Mouse (Mus musculus): Measurements from ENCODE around the gene Gdpd2. TPM values are rescaled to one million over a fixed set of nuclear protein-coding genes. Genes with fewer than 3 reads are reported as not detected.

The Gdpd2 gene
- polyA plus RNA-seq, 1 experiment from 2014 or later: 7.8 TPM

DNA sequence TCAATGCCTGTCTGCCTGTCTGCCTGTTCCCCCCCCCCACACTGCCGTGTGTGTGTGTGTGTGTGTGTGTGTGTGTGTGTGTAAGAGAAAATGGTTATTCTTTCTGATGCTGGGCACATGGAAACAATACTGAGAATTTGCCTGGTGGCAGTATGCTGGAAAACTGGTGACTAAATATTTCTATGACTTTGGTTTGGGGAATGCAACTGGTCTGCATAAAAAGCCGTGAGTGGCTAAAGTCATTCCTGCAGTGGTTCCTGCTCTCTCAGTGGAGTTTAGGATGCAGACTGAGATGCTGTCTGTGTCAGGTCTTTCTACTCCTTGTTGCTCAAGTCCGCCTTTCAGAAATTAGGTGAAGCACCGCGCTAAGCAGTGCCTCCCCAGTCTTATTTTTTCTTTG, 48.7 kb downstream of the Gdpd2 start:
- H3K4me3 ChIP-seq (replicated peaks): peak overlapping the region; percentile 55
- peak overlapping the region; percentile 53 for H3K4me2 ChIP-seq
- no peak overlapping the region for H3K9ac ChIP-seq
- H3K4me1 ChIP-seq: no peaks in the 10 kb centered on the region
- no peak overlapping the region for H3K27ac ChIP-seq
- no peaks in the 10 kb centered on the region for H3K27me3 ChIP-seq (replicated peaks)
- H3K9me3 ChIP-seq: no peaks in the 10 kb centered on the region
- no peaks in the 10 kb centered on the region for H3K36me3 ChIP-seq
- 29% methylated on average over 5 of the region's 5 CpGs for WGBS
- no peak for ATAC-seq (ENCODE audit: insufficient read depth, low FRiP score, low read depth)

Other genes with a start within 250 kb of the Gdpd2 start
- 33.5 and 37.2 TPM in 2 replicates for gene Igbp1, start 235.6 kb upstream of the Gdpd2 start, polyA plus RNA-seq (2015; fragmentation: Nextera tagmentation; extraction: Ambion mirVana)
- gene Dgat2l6, start 205.0 kb upstream of the Gdpd2 start, polyA plus RNA-seq (2015; fragmentation: Nextera tagmentation; extraction: Ambion mirVana): not detected in 2 replicates
- not detected in 2 replicates for gene Awat1, start 157.6 kb upstream of the Gdpd2 start, polyA plus RNA-seq (2015; fragmentation: Nextera tagmentation; extraction: Ambion mirVana)
- 0.09 TPM in 1 of 2 replicates, not detected in the other for gene P2ry4, start 135.0 kb upstream of the Gdpd2 start, polyA plus RNA-seq (2015; fragmentation: Nextera tagmentation; extraction: Ambion mirVana)
- gene Arr3, start 124.4 kb upstream of the Gdpd2 start, polyA plus RNA-seq (2015; fragmentation: Nextera tagmentation; extraction: Ambion mirVana): not detected in 2 replicates
- 22.5 and 25.2 TPM in 2 replicates for gene Kif4, start 104.1 kb upstream of the Gdpd2 start, polyA plus RNA-seq (2015; fragmentation: Nextera tagmentation; extraction: Ambion mirVana)
- gene Pdzd11, start 103.3 kb upstream of the Gdpd2 start, polyA plus RNA-seq (2015; fragmentation: Nextera tagmentation; extraction: Ambion mirVana): 86.0 and 93.9 TPM in 2 replicates
- gene Dlg3, start 37.8 kb downstream of the Gdpd2 start, polyA plus RNA-seq (2015; fragmentation: Nextera tagmentation; extraction: Ambion mirVana): 3.0 and 3.8 TPM in 2 replicates